Mouse (Mus musculus): Measurements from ENCODE around the gene Dot1l. TPM values are rescaled to one million over a fixed set of nuclear protein-coding genes. Genes with fewer than 3 reads are reported as not detected.

Gene Dot1l
- polyA plus RNA-seq, 1 experiment from 2014 or later = 22.7 TPM

DNA sequence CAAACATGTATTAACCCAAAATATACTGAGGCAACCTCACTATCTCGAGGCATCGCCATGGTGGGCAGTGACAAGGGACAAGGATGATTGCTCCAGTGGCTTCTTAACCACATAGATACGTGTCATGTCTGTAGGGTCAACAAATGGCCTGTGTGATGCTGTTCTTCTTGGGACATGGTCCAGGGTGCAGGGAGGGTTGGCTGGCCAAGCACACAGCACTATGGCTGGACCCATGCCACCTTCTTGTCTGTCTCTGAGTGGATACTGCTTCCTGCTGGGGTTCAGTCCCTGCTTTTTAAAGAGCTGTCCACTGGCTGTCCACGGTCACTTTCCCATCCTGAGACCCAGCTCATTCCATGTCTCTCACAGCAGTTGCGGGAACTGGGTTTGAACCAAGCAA lies 22.1 kb downstream of the Dot1l start:
- no peak overlapping the region for H3K9ac ChIP-seq (ENCODE audit: low read length)
- H3K27ac ChIP-seq (ENCODE audit: low read depth) = no peak overlapping the region
- no peaks in the 10 kb centered on the region for H3K4me1 ChIP-seq (replicated peaks; ENCODE audit: control insufficient read depth, insufficient read depth, low read length)
- ATAC-seq (replicated peaks; ENCODE audit: low FRiP score, low TSS enrichment, low read depth) = no peak
- no peaks in the 10 kb centered on the region for H3K27me3 ChIP-seq (replicated peaks; ENCODE audit: control insufficient read depth, insufficient read depth, low read length)
- no peak overlapping the region for H3K4me3 ChIP-seq (ENCODE audit: low read depth, low read length)
- 92% methylated on average over 5 of the region's 5 CpGs for WGBS
- no peaks in the 10 kb centered on the region for H3K9me3 ChIP-seq (ENCODE audit: control insufficient read depth, low read length)
- H3K36me3 ChIP-seq (ENCODE audit: control insufficient read depth, insufficient read depth, low read length) = peaks cover 96% of the 10 kb centered on the region
- no peak overlapping the region for H3K4me2 ChIP-seq (ENCODE audit: low read length)
- no peak for DNase-seq (ENCODE audit: low spot score)

DNA sequence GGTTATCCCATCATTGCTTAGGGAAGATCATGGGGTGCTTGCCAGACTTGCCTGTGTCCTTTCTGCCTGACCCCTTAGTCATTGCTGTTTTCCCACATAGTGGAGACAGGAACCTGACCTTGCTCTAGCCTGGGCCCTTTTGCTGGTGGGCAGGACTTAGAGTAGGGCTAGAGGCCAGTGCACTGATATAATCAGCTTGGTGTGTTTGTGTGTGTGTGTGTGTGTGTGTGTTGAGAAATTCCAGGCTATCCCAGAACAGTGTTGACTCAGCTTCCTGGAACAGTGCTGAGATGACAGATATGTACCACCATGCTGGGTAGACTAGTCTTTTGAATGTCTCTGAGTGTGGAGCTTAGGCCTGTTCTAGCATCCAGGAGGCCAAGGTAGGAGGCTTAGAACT lies 24.6 kb downstream of the Dot1l start:
- peaks cover 99% of the 10 kb centered on the region for H3K36me3 ChIP-seq (ENCODE audit: control insufficient read depth, insufficient read depth, low read length)
- no peak overlapping the region for H3K4me3 ChIP-seq (ENCODE audit: low read depth, low read length)
- no peak for DNase-seq (ENCODE audit: low spot score)

DNA sequence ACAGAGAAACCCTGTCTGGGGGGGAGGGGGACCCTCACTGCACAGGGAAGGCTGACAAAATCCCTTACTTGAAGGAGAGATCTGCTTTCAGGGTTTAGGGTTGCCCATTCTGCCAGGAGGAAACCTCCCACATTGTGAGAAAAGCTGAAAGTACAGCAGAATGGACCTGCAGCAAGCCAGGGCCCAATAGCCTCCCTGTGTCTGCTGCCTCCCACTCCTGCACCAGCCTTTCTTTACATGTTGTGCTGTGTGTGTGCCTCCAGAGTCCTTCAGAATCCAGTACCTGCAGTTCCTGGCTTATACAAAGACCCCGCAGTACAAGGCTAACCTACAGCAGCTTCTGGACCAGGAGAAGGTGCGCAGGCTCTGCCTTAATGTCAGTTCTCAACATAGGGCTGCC lies 29.3 kb downstream of the Dot1l start:
- Histone ChIP-seq H3K27ac (ENCODE audit: low read depth) (no peak overlapping the region), H3K9me3 (ENCODE audit: control insufficient read depth, low read length) (no peaks in the 10 kb centered on the region), H3K4me3 (ENCODE audit: low read depth, low read length) (no peak overlapping the region), H3K4me2 (ENCODE audit: low read length) (no peak overlapping the region), H3K4me1 (replicated peaks; ENCODE audit: control insufficient read depth, insufficient read depth, low read length) (no peaks in the 10 kb centered on the region), H3K9ac (ENCODE audit: low read length) (no peak overlapping the region), H3K36me3 (ENCODE audit: control insufficient read depth, insufficient read depth, low read length) (peaks cover 99% of the 10 kb centered on the region), H3K27me3 (replicated peaks; ENCODE audit: control insufficient read depth, insufficient read depth, low read length) (no peaks in the 10 kb centered on the region)
- ATAC-seq (replicated peaks; ENCODE audit: low FRiP score, low TSS enrichment, low read depth) = no peak
- DNase-seq (ENCODE audit: low spot score) = no peak
- WGBS = 100% methylated on average over 2 of the region's 2 CpGs

More for the DNA sequence above, 24.6 kb downstream of the Dot1l start:
- no peak overlapping the region for H3K27ac ChIP-seq (ENCODE audit: low read depth)
- no peak overlapping the region for H3K9ac ChIP-seq (ENCODE audit: low read length)
- H3K4me2 ChIP-seq (ENCODE audit: low read length) = no peak overlapping the region
- ATAC-seq (replicated peaks; ENCODE audit: low FRiP score, low TSS enrichment, low read depth) = no peak
- H3K27me3 ChIP-seq (replicated peaks; ENCODE audit: control insufficient read depth, insufficient read depth, low read length) = no peaks in the 10 kb centered on the region
- no peaks in the 10 kb centered on the region for H3K4me1 ChIP-seq (replicated peaks; ENCODE audit: control insufficient read depth, insufficient read depth, low read length)
- no peaks in the 10 kb centered on the region for H3K9me3 ChIP-seq (ENCODE audit: control insufficient read depth, low read length)

DNA sequence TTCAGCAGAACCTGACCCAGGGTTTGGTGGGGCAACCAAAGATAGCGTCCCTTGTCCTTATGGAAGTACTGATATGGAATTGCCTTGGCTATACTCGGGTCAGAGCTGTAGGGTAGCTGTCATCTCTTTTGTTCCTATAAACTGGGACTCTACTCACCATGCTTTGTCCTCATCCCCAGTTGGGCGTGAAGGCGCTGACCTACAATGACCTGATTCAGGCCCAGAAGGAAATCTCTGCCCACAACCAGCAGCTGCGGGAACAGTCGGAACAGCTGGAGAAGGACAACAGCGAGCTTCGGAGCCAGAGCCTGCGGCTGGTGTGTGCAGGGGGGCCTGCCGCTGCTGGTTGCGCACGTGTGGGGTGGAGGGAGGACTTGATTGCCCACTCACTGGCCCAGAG lies 29.9 kb downstream of the Dot1l start:
- Histone ChIP-seq H3K36me3 (ENCODE audit: control insufficient read depth, insufficient read depth, low read length) (peaks cover 100% of the 10 kb centered on the region), H3K27me3 (replicated peaks; ENCODE audit: control insufficient read depth, insufficient read depth, low read length) (no peaks in the 10 kb centered on the region)
- WGBS = 89% methylated on average over 12 of the region's 12 CpGs

DNA sequence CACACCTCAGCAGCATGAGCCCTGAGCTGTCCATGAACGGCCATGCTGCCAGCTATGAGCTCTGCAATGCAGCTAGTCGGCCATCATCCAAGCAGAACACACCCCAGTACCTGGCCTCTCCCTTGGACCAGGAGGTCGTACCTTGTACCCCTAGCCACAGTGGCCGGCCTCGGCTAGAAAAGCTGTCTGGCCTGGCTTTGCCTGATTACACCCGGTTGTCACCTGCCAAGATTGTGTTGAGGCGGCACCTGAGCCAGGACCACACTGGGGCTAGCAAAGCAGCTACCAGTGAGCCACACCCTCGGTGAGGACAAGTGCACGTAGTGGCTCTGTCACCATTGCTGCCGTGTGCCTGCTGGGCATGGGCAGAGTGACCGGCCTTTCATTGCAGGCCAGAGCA lies 31.0 kb downstream of the Dot1l start:
- Histone ChIP-seq H3K4me1 (replicated peaks; ENCODE audit: control insufficient read depth, insufficient read depth, low read length) (no peaks in the 10 kb centered on the region), H3K4me3 (ENCODE audit: low read depth, low read length) (no peak overlapping the region), H3K27ac (ENCODE audit: low read depth) (no peak overlapping the region), H3K36me3 (ENCODE audit: control insufficient read depth, insufficient read depth, low read length) (peaks cover 100% of the 10 kb centered on the region), H3K4me2 (ENCODE audit: low read length) (no peak overlapping the region), H3K27me3 (replicated peaks; ENCODE audit: control insufficient read depth, insufficient read depth, low read length) (no peaks in the 10 kb centered on the region), H3K9ac (ENCODE audit: low read length) (no peak overlapping the region), H3K9me3 (ENCODE audit: control insufficient read depth, low read length) (no peaks in the 10 kb centered on the region)
- 95% methylated on average over 11 of the region's 11 CpGs for WGBS
- DNase-seq (ENCODE audit: low spot score) (no peak), ATAC-seq (replicated peaks; ENCODE audit: low FRiP score, low TSS enrichment, low read depth) (no peak)

More for the DNA sequence above, 29.9 kb downstream of the Dot1l start:
- DNase-seq (ENCODE audit: low spot score) (no peak), ATAC-seq (replicated peaks; ENCODE audit: low FRiP score, low TSS enrichment, low read depth) (no peak)
- H3K9me3 ChIP-seq (ENCODE audit: control insufficient read depth, low read length) = no peaks in the 10 kb centered on the region
- H3K9ac ChIP-seq (ENCODE audit: low read length) = no peak overlapping the region
- no peak overlapping the region for H3K27ac ChIP-seq (ENCODE audit: low read depth)
- no peaks in the 10 kb centered on the region for H3K4me1 ChIP-seq (replicated peaks; ENCODE audit: control insufficient read depth, insufficient read depth, low read length)
- no peak overlapping the region for H3K4me2 ChIP-seq (ENCODE audit: low read length)
- H3K4me3 ChIP-seq (ENCODE audit: low read depth, low read length) = no peak overlapping the region

DNA sequence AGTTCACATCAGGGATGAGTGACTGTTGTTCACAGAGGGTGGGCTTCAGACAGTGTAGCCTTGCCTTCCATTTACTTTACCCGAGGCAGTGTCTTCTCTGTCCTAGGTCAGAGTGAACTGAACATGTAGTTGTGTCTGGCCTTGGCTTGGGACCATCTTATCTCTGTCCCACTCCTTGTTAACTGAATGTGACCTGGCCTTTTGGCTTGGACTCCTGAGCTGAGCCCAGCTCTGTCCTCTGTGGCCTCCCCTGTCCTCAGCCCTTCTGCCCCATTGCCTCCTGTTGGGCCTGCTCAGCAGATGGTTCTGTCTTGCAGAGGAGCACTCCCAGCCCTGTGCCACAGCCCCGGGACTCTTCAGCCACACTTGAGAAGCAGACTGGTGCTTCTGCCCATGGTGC lies 32.5 kb downstream of the Dot1l start:
- H3K4me2 ChIP-seq (ENCODE audit: low read length) = no peak overlapping the region
- no peak overlapping the region for H3K27ac ChIP-seq (ENCODE audit: low read depth)
- no peaks in the 10 kb centered on the region for H3K27me3 ChIP-seq (replicated peaks; ENCODE audit: control insufficient read depth, insufficient read depth, low read length)
- H3K4me1 ChIP-seq (replicated peaks; ENCODE audit: control insufficient read depth, insufficient read depth, low read length) = no peaks in the 10 kb centered on the region
- H3K4me3 ChIP-seq (ENCODE audit: low read depth, low read length) = no peak overlapping the region
- 76% methylated on average over 2 of the region's 2 CpGs for WGBS
- H3K36me3 ChIP-seq (ENCODE audit: control insufficient read depth, insufficient read depth, low read length) = peaks cover 97% of the 10 kb centered on the region
- no peak overlapping the region for H3K9ac ChIP-seq (ENCODE audit: low read length)
- ATAC-seq (replicated peaks; ENCODE audit: low FRiP score, low TSS enrichment, low read depth) = no peak
- no peaks in the 10 kb centered on the region for H3K9me3 ChIP-seq (ENCODE audit: control insufficient read depth, low read length)
- DNase-seq (ENCODE audit: low spot score) = no peak

DNA sequence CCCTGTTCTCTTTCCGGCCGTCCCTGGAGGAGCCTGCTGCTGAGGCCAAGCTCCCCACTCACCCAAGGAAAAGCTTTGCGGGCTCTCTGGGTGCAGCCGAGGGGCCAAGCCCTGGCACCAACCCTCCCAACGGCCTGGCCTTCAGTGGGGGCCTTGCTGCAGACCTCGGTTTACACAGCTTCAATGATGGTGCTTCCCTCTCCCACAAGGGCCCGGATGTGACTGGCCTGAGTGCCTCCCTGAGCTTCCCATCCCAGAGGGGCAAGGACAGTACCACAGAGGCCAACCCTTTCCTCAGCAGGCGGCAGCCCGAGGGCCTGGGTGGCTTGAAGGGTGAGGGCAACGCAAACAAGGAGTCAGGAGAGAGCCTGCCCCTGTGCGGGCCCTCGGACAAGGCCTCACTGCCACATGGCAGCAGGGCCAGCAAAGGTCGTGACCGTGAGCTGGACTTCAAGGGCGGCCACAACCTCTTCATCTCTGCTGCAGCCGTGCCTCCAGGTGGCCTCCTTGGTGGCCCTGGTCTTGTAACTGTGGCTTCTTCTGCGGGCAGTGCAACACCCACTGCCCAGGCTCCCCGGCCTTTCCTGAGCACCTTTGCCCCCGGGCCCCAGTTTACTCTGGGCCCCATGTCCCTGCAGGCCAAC lies 35.9 kb downstream of the Dot1l start:
- no peaks in the 10 kb centered on the region for H3K4me1 ChIP-seq (replicated peaks; ENCODE audit: control insufficient read depth, insufficient read depth, low read length)
- H3K9me3 ChIP-seq (ENCODE audit: control insufficient read depth, low read length) = no peaks in the 10 kb centered on the region
- H3K36me3 ChIP-seq (ENCODE audit: control insufficient read depth, insufficient read depth, low read length) = peaks cover 94% of the 10 kb centered on the region
- 89% methylated on average over 19 of the region's 19 CpGs for WGBS
- no peak overlapping the region for H3K27ac ChIP-seq (ENCODE audit: low read depth)
- H3K4me3 ChIP-seq (ENCODE audit: low read depth, low read length) = no peak overlapping the region
- no peak for ATAC-seq (replicated peaks; ENCODE audit: low FRiP score, low TSS enrichment, low read depth)
- no peak overlapping the region for H3K9ac ChIP-seq (ENCODE audit: low read length)
- H3K4me2 ChIP-seq (ENCODE audit: low read length) = no peak overlapping the region
- H3K27me3 ChIP-seq (replicated peaks; ENCODE audit: control insufficient read depth, insufficient read depth, low read length) = no peaks in the 10 kb centered on the region
- no peak for DNase-seq (ENCODE audit: low spot score)

DNA sequence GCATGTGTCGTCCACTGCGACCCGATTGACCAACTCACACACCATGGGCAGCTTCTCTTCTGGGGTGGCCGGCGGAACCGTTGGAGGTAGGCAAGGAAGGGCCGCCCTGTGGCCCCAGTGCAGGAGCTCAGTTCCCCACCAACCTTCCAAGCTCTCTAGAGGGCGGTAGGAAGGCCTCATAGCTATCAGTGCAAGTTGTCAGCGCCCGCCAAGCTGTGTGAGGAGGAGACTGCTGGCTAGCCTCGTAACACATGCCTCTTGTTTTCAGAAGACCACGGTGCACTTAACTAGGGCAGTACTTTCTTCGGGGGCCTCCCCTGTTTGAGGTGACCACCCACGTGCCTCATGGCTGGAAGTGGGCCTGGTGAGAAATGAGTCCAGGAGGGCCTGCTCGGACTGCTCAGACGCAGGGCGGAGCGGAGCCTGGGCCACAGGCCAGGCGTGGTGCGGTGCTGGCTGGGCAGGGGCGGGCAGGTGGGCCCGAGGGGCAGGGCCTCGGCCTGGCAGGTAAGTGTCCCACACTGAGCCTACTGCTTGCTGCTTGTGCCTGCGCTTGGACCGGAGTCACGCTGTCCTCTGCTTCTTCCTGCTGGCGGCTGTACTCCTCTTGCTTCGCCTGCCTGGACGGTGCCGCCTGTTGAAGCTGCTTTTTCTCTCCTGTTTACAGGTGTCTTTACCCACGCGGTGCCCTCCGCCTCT lies 36.6 kb downstream of the Dot1l start:
- Histone ChIP-seq H3K9me3 (ENCODE audit: control insufficient read depth, low read length) (no peaks in the 10 kb centered on the region), H3K4me3 (ENCODE audit: low read depth, low read length) (no peak overlapping the region), H3K27ac (ENCODE audit: low read depth) (no peak overlapping the region), H3K4me2 (ENCODE audit: low read length) (no peak overlapping the region), H3K36me3 (ENCODE audit: control insufficient read depth, insufficient read depth, low read length) (peaks cover 94% of the 10 kb centered on the region), H3K4me1 (replicated peaks; ENCODE audit: control insufficient read depth, insufficient read depth, low read length) (peaks cover under 1% of the 10 kb centered on the region; the same call in 1 of the 2 replicates), H3K9ac (ENCODE audit: low read length) (no peak overlapping the region), H3K27me3 (replicated peaks; ENCODE audit: control insufficient read depth, insufficient read depth, low read length) (no peaks in the 10 kb centered on the region)
- 79% methylated on average over 33 of the region's 33 CpGs for WGBS
- DNase-seq (ENCODE audit: low spot score) (no peak), ATAC-seq (replicated peaks; ENCODE audit: low FRiP score, low TSS enrichment, low read depth) (no peak)
